Mouse (Mus musculus) heart, adult 11 months (tissue): Measurements from ENCODE around the gene Ntm.
A peak's percentile ranks its signal among the peaks of the same experiment; 100 is the strongest.

ENCODE experiments used
- DNase-seq: peaks from one replicate; pipeline ENCODE4 v3.0.0; 2022

The Ntm gene

DNA sequence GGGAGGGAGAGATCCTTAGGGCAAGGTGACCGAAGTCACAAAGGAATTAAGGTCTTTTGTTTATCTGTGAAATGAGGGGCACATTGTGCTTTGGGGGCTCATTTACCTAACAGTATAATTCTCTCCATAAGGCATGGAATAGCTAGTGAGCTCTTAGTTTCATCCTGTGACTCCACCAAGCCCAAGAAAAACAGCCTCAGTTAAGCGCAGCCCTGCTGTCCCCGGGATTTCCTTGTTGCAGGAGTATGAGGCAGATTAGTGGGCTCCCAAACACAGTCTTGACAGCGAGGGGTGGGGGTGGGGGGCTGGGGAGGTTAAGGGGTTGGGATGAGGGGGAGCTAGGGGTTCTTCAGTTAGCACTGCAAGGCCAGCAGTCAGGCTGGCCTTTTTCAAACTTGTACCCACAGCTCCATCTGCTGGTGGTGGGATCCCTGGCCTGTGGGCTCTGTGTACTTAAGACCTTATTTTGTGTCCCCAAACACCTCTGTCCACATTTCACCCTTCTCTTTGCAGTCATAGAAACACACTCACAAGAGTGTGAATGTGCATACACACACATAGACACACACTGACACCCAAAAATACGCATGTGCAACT, 504.9 kb downstream of the Ntm start:
- DNase-seq = peak; percentile 75

GRCm38 (mm10) chr9:29456014-29456413, 506.9 kb downstream of the Ntm start:
- DNase-seq = peak; percentile 58

DNA sequence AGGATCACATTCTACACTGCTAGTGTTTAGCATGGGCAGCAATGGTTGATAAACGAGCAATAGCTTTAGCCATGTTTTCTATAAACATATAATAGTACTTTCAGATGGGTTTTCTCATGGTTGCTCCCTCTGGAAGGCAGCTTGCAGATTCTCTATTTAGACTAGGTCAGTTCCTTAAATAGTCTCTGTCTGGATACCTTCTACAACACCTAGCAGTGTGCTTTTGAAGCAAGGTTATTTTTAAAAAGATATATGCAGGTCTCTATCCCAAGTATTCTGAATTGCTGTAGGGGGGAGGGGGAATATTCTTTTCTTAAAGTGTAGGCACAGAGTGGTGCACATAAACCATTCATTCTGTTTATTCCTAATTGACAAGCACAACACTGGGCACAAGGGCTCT, 511.7 kb downstream of the Ntm start:
- peak; percentile 75 for DNase-seq

- peak; percentile 2 for DNase-seq
Observed at GRCm38 (mm10) chr9:29444001-29444400, 518.9 kb downstream of the Ntm start.

DNA sequence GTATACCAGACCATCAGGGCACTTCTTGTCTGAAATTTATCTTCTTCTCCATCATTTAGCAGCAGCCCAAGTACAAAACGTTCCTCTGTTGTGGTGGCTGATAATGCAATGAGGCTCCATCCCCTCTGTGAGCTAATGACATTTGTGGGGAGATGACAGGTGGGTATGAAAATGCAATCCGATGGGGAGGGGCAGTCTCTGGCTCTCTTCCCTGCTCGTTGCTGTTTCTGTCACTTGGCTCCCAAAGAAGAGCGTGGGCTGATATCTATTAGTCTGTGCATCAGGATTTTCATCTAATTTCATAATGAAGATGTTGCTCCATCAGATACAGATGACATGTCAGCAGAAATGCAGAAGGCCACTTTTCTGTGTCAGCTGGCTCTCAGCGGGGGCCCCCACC, 523.5 kb downstream of the Ntm start:
- DNase-seq = peak; percentile 59

GRCm38 (mm10) chr9:29434611-29435010, 528.3 kb downstream of the Ntm start:
- DNase-seq = peak; percentile 69

DNA sequence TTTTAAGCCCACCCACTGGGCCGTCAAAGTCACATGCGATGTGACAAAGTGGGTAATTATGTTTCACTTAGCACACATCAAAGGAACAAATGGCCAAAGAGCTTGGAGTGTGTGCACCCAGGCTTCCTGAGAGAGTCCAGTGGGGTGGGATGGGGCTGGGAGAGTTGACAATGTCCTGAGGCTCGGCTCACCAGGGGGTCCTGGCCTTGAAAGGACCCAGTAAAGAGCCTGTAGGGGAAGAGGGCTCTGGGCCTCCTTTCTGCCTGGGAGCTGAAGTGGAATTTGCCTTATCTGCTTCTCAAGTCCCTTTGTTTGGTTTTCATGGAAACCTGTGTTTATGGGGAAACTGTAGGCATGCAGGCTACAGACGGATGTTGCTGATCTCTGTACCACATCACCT, 529.0 kb downstream of the Ntm start:
- DNase-seq = peak; percentile 75

DNA sequence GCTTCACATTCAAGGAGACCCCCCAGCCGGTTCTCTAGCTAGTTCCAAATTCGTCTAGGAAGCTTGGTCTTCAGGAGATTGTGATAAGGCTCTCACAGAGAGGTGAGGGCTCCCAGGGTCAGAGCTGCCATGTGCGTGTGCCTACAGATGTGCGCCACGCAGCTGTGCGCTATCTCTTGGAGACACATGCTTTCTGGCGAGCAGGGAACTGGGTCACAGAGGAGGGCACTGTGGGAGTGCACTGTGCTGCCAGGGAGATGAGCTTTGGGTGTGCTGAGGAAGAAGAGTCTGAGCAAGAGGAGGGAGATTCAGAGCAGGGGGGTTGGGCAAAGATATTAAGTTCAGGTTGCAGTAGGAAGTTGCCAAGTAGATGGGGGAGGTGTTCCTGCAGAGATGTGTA, 529.8 kb downstream of the Ntm start:
- peak; percentile 68 for DNase-seq

- peak; percentile 78 for DNase-seq
Observed at GRCm38 (mm10) chr9:29431590-29431989, 531.4 kb downstream of the Ntm start.

GRCm38 (mm10) chr9:29430189-29430588, 532.8 kb downstream of the Ntm start:
- peak; percentile 89 for DNase-seq

DNA sequence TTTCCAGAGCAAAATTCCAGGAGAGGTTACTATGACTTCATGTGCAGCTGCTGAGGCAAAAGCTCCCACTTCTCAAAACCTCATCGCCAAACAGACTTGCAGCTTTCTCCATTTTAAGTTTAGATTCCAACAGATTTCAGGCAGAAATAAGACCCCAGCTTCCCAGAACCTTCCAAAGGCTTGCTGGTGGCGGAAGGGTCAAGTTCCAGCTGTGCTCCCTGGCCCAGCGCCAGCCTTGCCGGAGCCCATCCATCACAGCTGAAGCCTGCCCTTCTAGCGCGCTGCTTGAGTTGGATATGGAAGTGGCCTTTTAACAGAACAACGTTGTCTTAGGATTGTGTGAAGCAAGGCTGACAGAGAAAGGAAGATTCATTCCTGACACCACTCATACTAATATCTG, 534.6 kb downstream of the Ntm start:
- peak; percentile 87 for DNase-seq

DNA sequence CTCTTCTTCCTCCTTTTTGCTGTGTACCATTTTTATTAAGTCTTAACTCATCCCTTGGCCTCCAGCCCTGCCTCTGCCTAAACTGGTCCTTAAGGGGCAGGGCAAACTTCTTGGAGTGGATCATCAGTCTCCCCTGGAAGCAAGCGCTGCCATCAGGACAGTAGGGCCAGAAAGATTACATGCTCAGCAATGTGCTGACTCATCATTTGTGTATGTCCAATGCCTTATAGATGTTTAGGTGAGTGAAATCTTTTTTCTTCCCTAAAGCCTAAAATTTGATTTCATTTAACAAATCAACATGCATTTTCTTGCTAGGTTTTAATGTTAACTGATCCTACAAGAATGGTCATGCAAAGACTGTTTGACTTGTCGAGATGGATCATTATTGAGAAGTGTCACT, 536.7 kb downstream of the Ntm start:
- DNase-seq = peak; percentile 69

DNA sequence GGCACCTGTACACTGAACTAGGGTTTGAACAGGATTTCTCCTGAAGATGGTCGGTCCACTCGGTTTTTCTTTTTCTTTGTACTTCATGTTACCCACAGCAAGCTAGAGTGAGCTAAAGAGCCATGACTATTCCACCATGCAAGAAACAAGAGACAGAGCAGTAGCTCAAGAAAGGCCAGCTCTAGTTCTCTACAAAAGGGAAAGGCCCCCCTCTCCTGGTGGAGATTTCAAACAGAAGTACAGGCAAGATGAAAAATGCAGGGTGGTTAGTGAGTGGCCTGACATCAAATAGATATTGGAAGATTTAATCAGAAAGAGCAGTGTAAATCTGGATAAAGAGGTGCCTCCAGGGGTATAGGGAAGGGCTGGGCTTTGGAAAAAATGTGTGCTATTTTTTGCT, 547.4 kb downstream of the Ntm start:
- DNase-seq = peak; percentile 53

- DNase-seq = peak; percentile 13
Observed at GRCm38 (mm10) chr9:29413126-29413525, 549.8 kb downstream of the Ntm start.

GRCm38 (mm10) chr9:29412181-29412771, 550.7 kb downstream of the Ntm start:
- peak; percentile 89 for DNase-seq

- DNase-seq = peak; percentile 89
Observed at GRCm38 (mm10) chr9:29411408-29412180, 551.3 kb downstream of the Ntm start.

GRCm38 (mm10) chr9:29410728-29411407, 552.1 kb downstream of the Ntm start:
- DNase-seq = peak; percentile 61

GRCm38 (mm10) chr9:29410284-29410683, 552.7 kb downstream of the Ntm start:
- no peak for DNase-seq

- DNase-seq = peak; percentile 57
Observed at GRCm38 (mm10) chr9:29409216-29409907, 553.6 kb downstream of the Ntm start.

- DNase-seq = peak; percentile 78
Observed at GRCm38 (mm10) chr9:29407954-29408353, 555.0 kb downstream of the Ntm start.

- DNase-seq = peak; percentile 68
Observed at GRCm38 (mm10) chr9:29406973-29407372, 556.0 kb downstream of the Ntm start.

DNA sequence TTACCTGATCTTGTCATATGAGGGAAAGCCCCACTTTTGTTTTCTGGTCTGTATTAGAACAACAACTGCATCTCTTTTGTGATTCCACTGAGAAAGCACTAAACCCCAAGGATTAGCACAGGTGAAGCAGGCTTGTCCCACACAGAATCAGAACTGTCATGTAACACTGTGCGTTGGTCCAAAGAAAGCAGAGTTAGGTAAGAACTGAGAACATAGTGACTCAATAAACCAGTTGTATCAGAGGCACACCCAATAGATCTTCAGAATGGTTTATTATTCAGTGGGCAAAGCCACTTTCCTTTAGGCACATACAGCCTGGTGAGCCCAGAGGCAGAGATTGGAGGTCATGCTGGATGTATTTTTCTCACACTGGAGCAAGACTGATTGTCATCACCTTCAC, 556.9 kb downstream of the Ntm start:
- peak; percentile 41 for DNase-seq

- peak; percentile 55 for DNase-seq
Observed at GRCm38 (mm10) chr9:29400151-29400550, 562.8 kb downstream of the Ntm start.
